Mouse (Mus musculus) kidney, adult 18-20 months (tissue): ENCODE measurements around the gene Nploc4.
"Not testable (repeated sequence)": the region's sequence is repeated elsewhere in the genome, so short reads cannot be mapped to it uniquely, and the experiment has no call there.

Experiments
- DNase-seq: peaks from one replicate; pipeline ENCODE4 v3.0.0; 2021

Nploc4 gene

GRCm38 (mm10) chr11:120352093-120352350 lies 85.5 kb downstream of the Nploc4 start:
- not testable (repeated sequence) for DNase-seq

- peak; percentile 53 for DNase-seq
These were observed 86.0 kb downstream of the Nploc4 start for GRCm38 (mm10) chr11:120351250-120352092.

GRCm38 (mm10) chr11:120350711-120351110 lies 86.8 kb downstream of the Nploc4 start:
- peak; percentile 60 for DNase-seq

- DNase-seq = peak; percentile 93
These were observed 87.4 kb downstream of the Nploc4 start for GRCm38 (mm10) chr11:120349986-120350702.

GRCm38 (mm10) chr11:120349371-120349985 lies 88.0 kb downstream of the Nploc4 start:
- DNase-seq = peak; percentile 82

- no peak for DNase-seq
These were observed 88.7 kb downstream of the Nploc4 start for GRCm38 (mm10) chr11:120348684-120349370.

GRCm38 (mm10) chr11:120347791-120348683 lies 89.5 kb downstream of the Nploc4 start, which contains the start of gene Actg1:
Actg1 (minus strand) TSS chr11:120348542.
- peak; percentile 86 for DNase-seq

GRCm38 (mm10) chr11:120347301-120347700 lies 90.2 kb downstream of the Nploc4 start:
- DNase-seq = peak; percentile 55

- peak; percentile 35 for DNase-seq
These were observed 91.0 kb downstream of the Nploc4 start for GRCm38 (mm10) chr11:120346383-120347034.

GRCm38 (mm10) chr11:120345067-120345681 lies 92.3 kb downstream of the Nploc4 start:
- DNase-seq = no peak

GRCm38 (mm10) chr11:120344310-120344920 lies 93.1 kb downstream of the Nploc4 start:
- no peak for DNase-seq

- no peak for DNase-seq
These were observed 93.8 kb downstream of the Nploc4 start for GRCm38 (mm10) chr11:120343519-120344309.

- DNase-seq = no peak
These were observed 94.8 kb downstream of the Nploc4 start for GRCm38 (mm10) chr11:120342656-120343160.

GRCm38 (mm10) chr11:120341661-120342060 lies 95.8 kb downstream of the Nploc4 start:
- no peak for DNase-seq

- peak; percentile 75 for DNase-seq
These were observed 97.5 kb downstream of the Nploc4 start for GRCm38 (mm10) chr11:120339978-120340513.

- no peak for DNase-seq
These were observed 98.7 kb downstream of the Nploc4 start for GRCm38 (mm10) chr11:120338786-120339185.

GRCm38 (mm10) chr11:120337447-120337846 lies 100.1 kb downstream of the Nploc4 start:
- no peak for DNase-seq

GRCm38 (mm10) chr11:120335431-120336021 lies 102.0 kb downstream of the Nploc4 start:
- no peak for DNase-seq
